Mouse (Mus musculus) forebrain, embryonic 11.5 days (tissue): ENCODE data around the gene Cd96. TPM values are rescaled to one million over a fixed set of nuclear protein-coding genes. Genes with fewer than 3 reads are reported as not detected.
"Not testable (repeated sequence)": the region's sequence is repeated elsewhere in the genome, so short reads cannot be mapped to it uniquely, and the experiment has no call there.

Experiments used
- ATAC-seq: fragments of 200-750 bp; cut with Nextera tagmentation; replicated peaks from 2 replicates; pipeline ENCODE4 v1.8.0; 2017; ENCODE audit warnings: moderate TSS enrichment; ENCODE audit not compliant: low FRiP score
- DNase-seq: peaks from one replicate; pipeline ENCODE4 v3.0.0-alpha.2; 2017; ENCODE audit warnings: low spot score
- H3K27ac ChIP-seq: fragments of 300-500 bp; sonication (generic); 2 replicates; pipeline ENCODE4 v1.5.1; 2014; ENCODE audit warnings: low read depth, low read length
- H3K27me3 ChIP-seq: fragments of 300-500 bp; sonication (generic); 2 replicates; pipeline ENCODE4 v1.6.1; 2014; ENCODE audit warnings: mild to moderate bottlenecking, low read length, mixed read lengths; ENCODE audit not compliant: control insufficient read depth, insufficient read depth
- H3K36me3 ChIP-seq: fragments of 300-500 bp; sonication (generic); 2 replicates; pipeline ENCODE4 v1.6.1; 2014; ENCODE audit warnings: mild to moderate bottlenecking, low read length, moderate library complexity, mixed read lengths; ENCODE audit not compliant: control insufficient read depth, insufficient read depth
- H3K4me1 ChIP-seq: fragments of 300-500 bp; sonication (generic); replicated peaks from 2 replicates; pipeline ENCODE4 v1.6.1; 2014; ENCODE audit warnings: low read length, mixed read lengths; ENCODE audit not compliant: control insufficient read depth, insufficient read depth
- H3K4me2 ChIP-seq: fragments of 300-500 bp; sonication (generic); 2 replicates; pipeline ENCODE4 v1.6.1; 2014; ENCODE audit warnings: low read depth, mild to moderate bottlenecking, low read length, moderate library complexity, mixed read lengths; ENCODE audit not compliant: severe bottlenecking
- H3K4me3 ChIP-seq: fragments of 300-500 bp; sonication (generic); 2 replicates; pipeline ENCODE4 v1.5.1; 2014; ENCODE audit warnings: low read depth, low read length
- H3K9ac ChIP-seq: fragments of 300-500 bp; sonication (generic); 2 replicates; pipeline ENCODE4 v1.6.1; 2014; ENCODE audit warnings: low read length
- H3K9me3 ChIP-seq: fragments of 300-500 bp; sonication (generic); 2 replicates; pipeline ENCODE4 v1.6.1; 2016; ENCODE audit warnings: low read length, mixed read lengths; ENCODE audit not compliant: control insufficient read depth
- whole genome bisulfite sequencing: fragments of 180-500 bp; shearing (Covaris S2); extraction: QIAGEN DNeasy Blood & Tissue Kit; methylation state at CpG from one replicate; pipeline ENCODE4 v1.1.7; 2014; 5-methylcytosine and 5-hydroxymethylcytosine counted together
- polyA plus RNA-seq: library from polyadenylated mRNA; unstranded; fragments of >200 nt; fragmentation: Nextera tagmentation; extraction: Ambion mirVana; gene quantifications from 2 replicates; pipeline ENCODE4 v1.2.1, GENCODE M21; 2014

Gene Cd96
- polyA plus RNA-seq = not detected in 2 replicates

- DNase-seq (no peak), ATAC-seq (no peak)
- H3K9me3 ChIP-seq = no peaks in the 10 kb centered on the region
- no peak within 1 kb of the TSS for H3K4me3 ChIP-seq
- H3K4me2 ChIP-seq = no peak within 1 kb of the TSS
- H3K27me3 ChIP-seq = no peaks in the 10 kb centered on the region
- no peaks in the 10 kb centered on the region for H3K36me3 ChIP-seq
- H3K4me1 ChIP-seq = no peaks in the 10 kb centered on the region
- no peak within 1 kb of the TSS for H3K27ac ChIP-seq
- no peak within 1 kb of the TSS for H3K9ac ChIP-seq
- 79% methylated on average over 10 of the region's 10 CpGs for WGBS
Observed at GRCm38 (mm10) chr16:46120020-46120419, at the start of gene Cd96. TSS of gene Cd96 (minus strand) at chr16:46120251.

- H3K9me3 ChIP-seq = no peaks in the 10 kb centered on the region
- WGBS = 77% methylated on average over 3 of the region's 3 CpGs
- DNase-seq (no peak), ATAC-seq (no peak)
- H3K27me3 ChIP-seq = no peaks in the 10 kb centered on the region
- no peaks in the 10 kb centered on the region for H3K4me1 ChIP-seq
- H3K27ac ChIP-seq = no peak overlapping the region
- H3K4me3 ChIP-seq = no peak overlapping the region
- H3K36me3 ChIP-seq = no peaks in the 10 kb centered on the region
- no peak overlapping the region for H3K9ac ChIP-seq
- no peak overlapping the region for H3K4me2 ChIP-seq
Observed at GRCm38 (mm10) chr16:46166971-46167370, 46.9 kb upstream of the Cd96 start.

GRCm38 (mm10) chr16:46165305-46165704, 45.3 kb upstream of the Cd96 start:
- H3K27me3 ChIP-seq = no peaks in the 10 kb centered on the region
- H3K27ac ChIP-seq = no peak overlapping the region
- H3K4me2 ChIP-seq = no peak overlapping the region
- ATAC-seq = no peak
- 87% methylated on average over 4 of the region's 4 CpGs for WGBS
- no peaks in the 10 kb centered on the region for H3K4me1 ChIP-seq
- no peak overlapping the region for H3K9ac ChIP-seq
- no peak for DNase-seq
- H3K4me3 ChIP-seq = no peak overlapping the region
- no peaks in the 10 kb centered on the region for H3K9me3 ChIP-seq
- H3K36me3 ChIP-seq = no peaks in the 10 kb centered on the region

- ATAC-seq, H3K36me3 ChIP-seq, H3K4me3 ChIP-seq, DNase-seq, H3K4me1 ChIP-seq, H3K27ac ChIP-seq, H3K9ac ChIP-seq, H3K9me3 ChIP-seq, H3K4me2 ChIP-seq, H3K27me3 ChIP-seq: not testable (repeated sequence)
- 97% methylated on average over 8 of the region's 16 CpGs for WGBS
Observed at GRCm38 (mm10) chr16:46154832-46155231, 34.8 kb upstream of the Cd96 start, which contains the start of gene Gm4737. TSS of gene Gm4737 (minus strand) at chr16:46155077.

- DNase-seq = no peak
Observed at GRCm38 (mm10) chr16:46151141-46151540, 31.1 kb upstream of the Cd96 start.

GRCm38 (mm10) chr16:46148661-46149341, 28.8 kb upstream of the Cd96 start:
- H3K36me3 ChIP-seq = no peaks in the 10 kb centered on the region
- H3K4me3 ChIP-seq = no peak overlapping the region
- no peak overlapping the region for H3K9ac ChIP-seq
- no peaks in the 10 kb centered on the region for H3K4me1 ChIP-seq
- DNase-seq (no peak), ATAC-seq (no peak)
- WGBS = 78% methylated on average over 3 of the region's 3 CpGs
- H3K9me3 ChIP-seq = no peaks in the 10 kb centered on the region
- H3K4me2 ChIP-seq = no peak overlapping the region
- H3K27me3 ChIP-seq = no peaks in the 10 kb centered on the region
- no peak overlapping the region for H3K27ac ChIP-seq

More at GRCm38 (mm10) chr16:46151141-46151540, 31.1 kb upstream of the Cd96 start:
- Histone ChIP-seq H3K27me3 (no peaks in the 10 kb centered on the region), H3K9me3 (no peaks in the 10 kb centered on the region), H3K27ac (no peak overlapping the region), H3K4me3 (no peak overlapping the region), H3K4me1 (no peaks in the 10 kb centered on the region), H3K4me2 (no peak overlapping the region), H3K36me3 (no peaks in the 10 kb centered on the region), H3K9ac (no peak overlapping the region)
- no peak for ATAC-seq

GRCm38 (mm10) chr16:46146962-46147361, 26.9 kb upstream of the Cd96 start:
- H3K27ac ChIP-seq = no peak overlapping the region
- DNase-seq (no peak), ATAC-seq (no peak)
- H3K36me3 ChIP-seq = no peaks in the 10 kb centered on the region
- H3K4me3 ChIP-seq = no peak overlapping the region
- no peak overlapping the region for H3K4me2 ChIP-seq
- H3K27me3 ChIP-seq = no peaks in the 10 kb centered on the region
- WGBS = 83% methylated on average over 3 of the region's 3 CpGs
- H3K9me3 ChIP-seq = no peaks in the 10 kb centered on the region
- H3K9ac ChIP-seq = no peak overlapping the region
- H3K4me1 ChIP-seq = no peaks in the 10 kb centered on the region

- H3K4me3 ChIP-seq = no peak overlapping the region
Observed at GRCm38 (mm10) chr16:46122238-46122637, 2.2 kb upstream of the Cd96 start.

GRCm38 (mm10) chr16:46121420-46121819, 1.4 kb upstream of the Cd96 start:
- peak; percentile 55 for DNase-seq
- WGBS = 67% methylated on average over 2 of the region's 2 CpGs
- ATAC-seq = no peak

More at GRCm38 (mm10) chr16:46122238-46122637, 2.2 kb upstream of the Cd96 start:
- DNase-seq = no peak
- Histone ChIP-seq H3K4me2 (no peak overlapping the region), H3K4me1 (no peaks in the 10 kb centered on the region), H3K27me3 (no peaks in the 10 kb centered on the region), H3K27ac (no peak overlapping the region), H3K36me3 (no peaks in the 10 kb centered on the region), H3K9me3 (no peaks in the 10 kb centered on the region), H3K9ac (no peak overlapping the region)
- ATAC-seq = no peak

More at GRCm38 (mm10) chr16:46121420-46121819, 1.4 kb upstream of the Cd96 start:
- no peaks in the 10 kb centered on the region for H3K36me3 ChIP-seq
- no peaks in the 10 kb centered on the region for H3K4me1 ChIP-seq
- no peaks in the 10 kb centered on the region for H3K9me3 ChIP-seq
- no peak overlapping the region for H3K27ac ChIP-seq
- H3K4me3 ChIP-seq = no peak overlapping the region
- H3K27me3 ChIP-seq = no peaks in the 10 kb centered on the region
- H3K9ac ChIP-seq = no peak overlapping the region
- H3K4me2 ChIP-seq = no peak overlapping the region
